Mouse (Mus musculus) thymus, postnatal 14 days (tissue): Measurements from ENCODE around the gene Rpl36-ps4.

Experiments used
- DNase-seq: peaks from one replicate; pipeline ENCODE4 v3.0.0; 2021

Rpl36-ps4 gene

DNA sequence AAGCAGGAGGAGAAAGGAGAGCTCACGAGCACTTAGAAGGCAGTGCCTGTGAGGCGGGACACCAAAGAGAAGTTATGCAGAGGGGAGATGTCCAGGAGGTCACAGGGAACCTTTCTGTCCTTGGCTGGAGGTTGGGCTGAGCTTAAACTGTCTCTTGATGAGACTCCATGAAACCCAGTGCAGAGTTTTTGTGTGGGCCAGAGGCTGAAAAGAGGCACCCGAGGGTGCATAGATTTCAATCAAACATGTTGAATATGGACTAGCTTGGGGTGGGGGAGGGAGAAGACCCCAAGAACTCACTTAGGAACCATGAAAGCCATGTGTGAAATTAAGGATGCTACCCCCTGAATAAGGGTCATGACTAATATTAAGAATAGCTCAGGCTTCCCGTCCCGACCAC lies at the start of gene Rpl36-ps4:
TSS of gene Rpl36-ps4 (plus strand) at position 301 of the 400 bp plus-strand sequence.
- DNase-seq = no peak

DNA sequence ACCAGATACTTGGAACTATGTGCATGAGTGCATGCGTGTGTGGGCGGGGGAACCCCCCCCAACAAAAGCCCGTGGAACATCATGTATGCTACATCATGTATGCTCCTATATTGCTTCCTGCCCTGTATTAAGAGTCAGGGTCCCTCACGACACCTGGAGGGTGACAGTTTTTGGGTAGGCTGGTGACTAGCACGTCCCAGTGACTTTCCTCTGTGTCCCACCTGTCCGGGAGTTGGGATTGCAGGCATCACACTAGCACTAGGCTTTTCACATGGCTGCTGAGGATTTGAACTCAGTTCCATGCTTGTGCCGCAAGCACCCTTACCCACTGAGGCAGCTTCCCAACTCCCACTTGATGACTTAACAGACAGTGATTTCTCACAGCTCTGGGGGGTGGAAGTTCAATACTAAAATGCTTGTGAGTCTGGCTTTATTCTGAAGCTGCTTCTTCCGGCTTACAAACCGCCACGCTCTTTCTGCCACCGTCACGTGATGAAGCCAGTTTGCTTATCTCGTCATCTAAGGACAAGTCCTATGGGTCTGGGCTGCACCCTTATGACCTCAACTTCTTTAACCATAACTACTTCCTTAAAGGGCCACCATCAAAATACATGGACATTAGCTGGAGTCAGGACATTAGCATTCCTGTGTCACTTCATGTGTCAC lies 49.2 kb upstream of the Rpl36-ps4 start:
- DNase-seq = no peak

DNA sequence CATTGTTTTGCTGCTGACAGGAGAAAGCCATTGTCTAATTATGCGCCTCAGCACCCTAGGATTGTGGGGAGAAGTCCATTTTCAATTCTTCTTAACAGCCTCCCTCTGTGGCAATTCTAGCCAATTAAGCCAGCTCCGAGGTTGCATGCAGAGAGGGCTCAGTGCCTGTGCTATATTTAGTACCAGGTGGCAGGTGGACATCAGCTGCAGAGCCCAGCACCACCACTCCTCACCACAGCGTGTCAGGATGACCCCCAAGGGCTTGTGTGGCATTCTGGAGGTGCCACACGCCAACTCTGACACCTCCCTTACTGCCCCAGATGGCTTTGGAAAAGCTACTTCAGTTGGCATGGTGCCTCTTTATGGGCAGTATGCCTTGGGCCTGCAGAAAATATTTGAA lies 48.5 kb upstream of the Rpl36-ps4 start:
- DNase-seq = no peak

DNA sequence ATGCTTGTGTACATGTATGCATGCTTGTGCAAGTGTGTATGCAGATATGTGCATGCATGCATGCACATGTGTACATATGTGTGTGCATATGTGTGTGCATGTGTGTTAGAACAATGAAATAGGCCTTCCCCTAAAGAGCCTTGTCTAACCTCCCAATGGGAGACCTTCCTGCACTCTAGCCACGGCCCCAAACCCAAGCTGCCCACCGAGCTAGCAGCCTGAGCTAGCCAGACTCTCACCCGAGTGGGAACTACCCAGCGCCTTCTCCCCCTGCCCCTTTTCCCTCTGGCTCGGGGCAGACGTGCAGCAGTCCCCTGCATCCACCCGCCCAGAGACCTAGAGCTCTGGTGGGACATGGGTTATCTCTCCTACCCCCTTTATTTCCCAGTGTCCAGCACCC lies 47.3 kb upstream of the Rpl36-ps4 start:
- no peak for DNase-seq

DNA sequence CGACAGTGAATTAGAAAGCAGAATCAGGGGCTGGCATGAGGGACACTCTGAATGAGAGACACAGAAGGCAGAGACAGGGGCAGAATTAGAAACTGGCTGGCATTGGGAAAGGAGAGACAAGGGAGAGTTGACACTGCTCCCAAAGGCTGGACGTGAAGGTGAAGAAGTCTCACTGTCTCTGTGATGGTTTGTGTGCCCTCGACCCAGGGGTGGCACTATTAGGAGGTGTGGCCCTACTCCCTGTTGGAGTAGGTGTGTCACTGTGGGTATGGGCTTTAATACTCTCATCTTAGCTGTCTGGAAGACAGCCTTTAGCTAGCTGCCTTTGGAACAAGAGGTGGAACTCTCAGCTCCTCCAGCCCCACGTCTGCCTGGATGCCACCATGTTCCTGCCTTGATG lies 46.8 kb upstream of the Rpl36-ps4 start:
- DNase-seq = no peak

DNA sequence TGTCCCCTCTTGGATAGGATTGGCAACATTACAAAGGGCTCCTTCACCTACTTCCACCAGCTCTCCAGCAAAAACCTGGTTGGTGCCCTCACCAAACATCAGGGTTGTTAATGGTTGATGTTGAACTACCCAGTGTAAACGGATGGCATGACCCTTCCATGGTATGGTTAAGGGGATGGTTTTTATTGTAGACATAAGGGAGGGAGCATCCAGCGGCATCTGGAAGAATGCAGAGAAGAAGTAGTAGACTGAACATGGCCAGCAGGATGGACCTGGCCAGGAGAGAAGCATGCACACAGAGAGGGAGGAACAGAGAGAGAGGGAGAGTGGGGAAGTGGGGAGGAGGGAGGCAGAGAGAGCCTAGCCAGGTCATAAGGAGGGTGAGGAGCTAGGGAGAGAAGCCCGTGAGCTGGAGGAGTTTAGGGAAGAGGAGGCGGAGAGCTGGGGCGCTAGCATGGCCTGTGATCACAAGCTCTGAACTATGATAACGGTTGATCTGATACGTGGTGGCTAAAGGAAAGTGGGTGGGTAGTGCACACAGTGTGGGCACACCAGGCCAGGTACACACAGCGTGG lies 45.3 kb upstream of the Rpl36-ps4 start:
- no peak for DNase-seq

DNA sequence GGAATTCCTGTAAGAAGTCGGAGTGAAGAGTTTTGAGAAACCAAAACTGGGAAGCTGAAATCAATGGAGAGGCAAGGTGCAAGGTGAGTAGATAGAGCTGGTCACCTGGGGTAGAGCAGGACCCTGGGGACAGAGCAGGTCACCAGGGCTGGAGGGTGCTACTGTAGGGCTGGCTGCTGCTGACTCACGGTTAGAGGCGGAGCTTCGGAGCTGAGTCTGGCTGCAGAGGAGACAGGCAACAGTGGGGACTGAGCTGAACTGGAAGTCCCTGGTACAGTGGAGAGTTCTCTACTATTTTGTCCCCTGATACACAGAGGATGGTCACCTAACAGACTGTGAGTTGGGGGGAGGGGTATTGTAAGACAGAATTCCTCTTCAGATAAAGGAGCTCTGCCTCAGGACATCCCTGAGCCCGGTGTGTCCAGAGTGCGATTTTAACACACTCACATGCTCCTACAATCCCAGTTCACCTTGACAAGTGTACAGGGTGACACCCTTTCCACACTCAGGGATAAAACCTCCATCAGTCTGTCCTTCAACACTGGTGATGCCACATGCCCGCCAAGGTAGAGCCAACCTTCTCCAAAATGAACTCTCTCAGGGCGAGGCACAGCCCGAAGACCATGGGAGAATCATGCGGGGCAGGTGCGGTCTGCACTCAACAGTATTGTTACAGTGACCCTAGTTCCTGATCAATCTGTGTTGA lies 44.3 kb upstream of the Rpl36-ps4 start:
- no peak for DNase-seq

DNA sequence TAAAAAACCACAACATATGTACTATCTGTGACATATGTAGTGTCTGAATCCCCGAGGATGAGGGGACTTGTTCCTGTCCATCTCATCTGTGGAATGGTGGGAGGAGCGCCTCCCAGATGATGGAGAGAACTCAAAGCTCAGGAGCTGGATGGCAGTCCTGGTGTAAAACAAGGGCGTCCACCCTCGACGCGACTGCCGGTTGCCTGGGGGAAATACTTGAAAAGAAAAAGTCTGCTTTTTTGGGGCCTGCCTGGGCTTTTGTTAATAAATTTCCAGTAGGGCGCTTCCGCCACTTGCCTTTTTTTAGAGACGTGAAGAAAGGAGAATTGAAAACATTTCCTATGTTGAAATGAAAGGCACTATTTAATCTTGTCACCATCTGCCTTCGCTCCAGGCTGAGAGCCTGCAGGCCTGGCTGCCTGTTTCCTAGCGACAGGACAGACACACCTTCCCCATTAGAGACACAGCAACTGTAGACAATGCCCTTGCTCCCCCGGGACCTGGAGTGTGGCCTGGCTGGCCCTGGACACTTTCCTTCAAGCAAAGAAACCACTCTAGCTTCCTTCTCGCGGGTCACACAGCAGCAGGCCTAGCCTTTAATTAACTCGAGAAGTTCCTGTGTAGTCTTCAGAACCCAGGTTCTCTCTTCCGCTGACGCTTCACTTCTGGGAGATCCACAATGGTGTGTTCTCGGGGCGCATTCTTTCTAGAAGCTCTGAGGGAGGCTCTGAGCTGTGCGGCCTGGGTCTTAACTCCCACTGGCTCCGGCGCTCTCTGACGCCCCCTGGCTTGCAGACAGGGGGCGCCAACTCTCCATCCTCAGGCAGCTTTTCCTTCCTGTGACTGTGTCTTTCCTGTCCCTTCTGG lies 43.3 kb upstream of the Rpl36-ps4 start:
- DNase-seq = peak; percentile 41

DNA sequence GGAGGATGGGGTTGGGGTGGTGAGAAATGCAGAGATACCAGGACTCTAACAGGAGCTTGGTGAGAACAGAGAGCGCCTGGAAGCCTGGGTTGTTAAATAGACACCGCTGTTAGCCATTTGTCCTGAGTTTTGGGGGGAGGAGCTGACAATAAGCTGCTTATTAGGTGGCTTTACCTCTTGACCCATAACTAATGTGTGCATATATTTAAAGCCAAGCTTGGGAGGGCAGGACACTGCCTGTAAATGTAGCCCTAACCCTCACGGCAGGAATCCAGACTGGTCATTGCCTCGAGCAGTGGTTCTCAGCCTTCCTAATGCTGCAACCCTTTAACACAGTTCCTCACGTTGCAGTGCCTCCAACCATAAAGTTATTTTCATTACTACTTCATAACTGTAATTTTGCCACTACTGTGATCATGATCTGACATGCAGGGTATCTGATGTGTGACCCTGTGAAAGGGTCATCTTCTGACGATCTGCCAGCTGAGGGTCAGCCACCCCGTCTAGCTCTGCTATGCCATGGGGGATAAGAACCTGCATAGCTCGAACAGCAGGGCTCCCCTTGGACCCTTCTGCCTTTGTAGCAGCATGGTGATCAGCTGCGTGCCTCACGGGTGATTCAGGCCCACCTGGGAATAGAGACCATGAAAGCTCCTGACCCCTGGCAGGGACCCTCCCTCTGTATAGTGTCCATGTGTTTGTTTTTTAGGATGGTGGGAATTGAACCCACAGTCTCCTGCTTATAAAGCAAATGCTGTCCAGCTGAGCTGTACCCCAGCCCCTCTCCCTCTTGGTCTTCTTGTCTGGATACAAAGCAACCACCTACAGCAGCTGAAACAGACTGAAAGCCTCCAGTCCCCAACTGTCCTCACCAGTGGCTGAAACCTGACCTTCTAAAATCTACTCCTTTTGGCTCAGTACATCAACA lies 42.0 kb upstream of the Rpl36-ps4 start:
- no peak for DNase-seq

DNA sequence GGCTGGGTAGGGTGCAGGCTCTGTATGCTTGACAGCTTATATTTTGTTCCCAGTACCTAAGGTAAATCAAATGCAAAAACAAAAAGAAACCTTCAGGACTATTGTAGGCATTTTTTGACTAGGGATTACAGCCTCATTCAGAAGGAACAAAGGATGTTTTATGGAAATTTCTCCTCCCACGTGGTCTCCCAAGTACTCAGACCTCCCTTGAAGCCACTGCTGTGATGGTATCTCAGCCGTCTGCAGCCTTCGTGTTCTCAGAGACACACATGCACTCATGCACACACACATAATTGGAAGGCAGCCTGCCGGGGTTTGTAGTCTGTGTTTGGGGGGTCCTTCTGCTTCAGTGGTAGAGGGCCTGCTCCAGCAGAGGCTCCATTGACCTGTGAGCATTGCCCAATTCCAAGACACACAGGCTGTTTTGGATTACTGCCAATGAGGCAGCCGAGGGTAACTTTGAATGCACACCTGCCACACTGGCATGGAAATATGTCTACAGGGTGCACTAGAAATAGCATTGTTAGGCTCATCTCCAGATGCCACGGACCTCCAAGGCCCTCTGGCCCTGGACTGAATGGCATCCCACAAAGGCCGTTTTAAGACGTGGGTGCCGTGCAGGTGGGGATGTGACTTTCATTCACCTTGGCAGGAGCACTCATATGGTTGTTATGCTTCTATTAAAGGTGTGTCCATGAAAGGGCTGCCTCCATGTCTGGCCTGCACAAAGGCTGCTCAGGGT lies 41.1 kb upstream of the Rpl36-ps4 start:
- no peak for DNase-seq

DNA sequence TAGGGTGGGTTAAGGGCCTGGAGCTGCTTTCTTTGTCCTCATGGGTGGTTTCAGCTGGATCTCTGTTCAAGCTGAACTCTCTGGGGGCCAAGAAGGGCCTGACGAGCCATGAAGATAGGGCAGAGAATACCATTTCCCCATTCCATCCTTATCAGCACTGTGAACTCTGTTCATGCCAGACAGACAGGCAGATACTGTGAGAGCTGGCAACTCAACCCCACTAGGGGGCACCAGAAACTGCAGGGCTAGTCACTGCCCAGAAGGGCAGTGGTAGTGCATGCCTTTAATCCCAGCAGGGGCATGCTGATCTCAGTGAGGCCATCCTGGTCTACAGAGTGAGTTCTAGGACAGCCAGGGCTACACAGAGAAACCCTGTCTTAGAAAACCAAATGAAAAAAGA lies 38.2 kb upstream of the Rpl36-ps4 start:
- peak; percentile 67 for DNase-seq

DNA sequence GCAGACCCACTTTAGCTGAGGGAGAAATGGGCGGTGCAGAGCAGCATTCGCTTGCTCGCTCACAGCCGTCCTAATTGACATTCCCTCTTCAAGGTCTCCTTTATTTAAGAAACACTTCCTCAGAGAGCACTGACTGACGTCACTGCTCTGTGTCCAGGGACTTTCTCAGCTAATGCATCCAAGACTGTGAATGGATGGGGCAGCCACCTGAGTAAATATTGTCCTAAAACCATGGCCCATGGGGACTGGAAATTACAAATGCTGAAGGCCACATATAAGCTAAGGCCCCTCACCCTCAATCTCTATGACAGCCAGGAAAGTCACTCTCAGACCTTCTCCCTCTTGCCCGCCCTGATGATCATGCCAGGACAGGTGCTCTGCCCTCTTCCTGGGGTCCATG lies 23.6 kb upstream of the Rpl36-ps4 start:
- DNase-seq = no peak

DNA sequence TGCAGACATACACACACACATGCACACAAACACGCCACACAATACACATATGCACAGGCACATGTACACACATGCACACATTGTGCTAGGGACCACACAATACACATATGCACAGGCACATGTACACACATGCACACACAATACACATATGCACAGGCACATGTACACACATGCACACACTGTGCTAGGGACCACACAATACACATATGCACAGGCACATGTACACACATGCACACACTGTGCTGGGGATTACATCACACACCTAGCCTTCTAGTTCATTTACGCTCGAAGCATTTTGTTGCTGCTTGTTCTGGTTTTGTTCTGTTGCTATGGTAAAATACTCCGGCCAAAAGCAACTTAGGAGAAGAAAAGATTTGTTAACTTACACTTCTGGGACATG lies 20.1 kb upstream of the Rpl36-ps4 start:
- no peak for DNase-seq

DNA sequence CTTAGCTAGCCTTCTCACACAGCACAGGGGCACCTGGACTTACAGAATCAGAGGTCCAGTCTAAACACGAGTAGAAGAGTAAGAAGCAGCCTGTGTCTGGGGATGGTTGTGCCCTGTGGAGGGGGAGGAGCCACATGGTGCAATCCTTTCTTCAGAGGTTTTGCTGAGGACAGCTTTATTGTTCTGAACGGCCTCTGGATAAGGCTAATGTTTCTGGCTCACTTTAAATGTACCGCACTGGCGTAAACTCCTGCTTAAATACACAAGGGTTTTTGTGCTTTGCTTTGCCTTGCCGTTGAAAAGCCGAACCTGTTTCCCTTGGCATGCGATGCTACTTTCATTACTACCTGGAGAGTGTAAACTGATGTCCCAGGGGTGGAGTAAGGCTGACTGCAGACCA lies 19.6 kb upstream of the Rpl36-ps4 start:
- no peak for DNase-seq

DNA sequence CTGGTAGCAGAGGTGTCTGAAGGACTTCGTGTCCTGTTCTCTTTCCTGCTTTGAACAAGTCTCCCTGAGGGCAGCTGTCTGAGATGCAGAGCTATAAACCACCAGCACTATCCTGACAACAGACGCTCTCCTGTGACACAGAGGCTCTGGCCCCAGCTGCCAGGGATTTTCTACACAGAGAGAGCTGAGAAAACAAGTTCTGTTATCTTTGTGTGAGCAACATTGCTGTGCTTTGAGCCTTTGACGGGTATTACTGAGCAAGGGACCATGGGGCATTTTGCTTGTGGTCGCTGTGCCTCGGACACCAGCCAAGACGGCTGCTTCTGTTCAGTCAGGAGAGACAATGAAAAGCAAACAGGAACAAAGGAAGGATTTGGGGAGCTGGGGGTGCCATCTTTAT lies 17.6 kb upstream of the Rpl36-ps4 start:
- DNase-seq = no peak

DNA sequence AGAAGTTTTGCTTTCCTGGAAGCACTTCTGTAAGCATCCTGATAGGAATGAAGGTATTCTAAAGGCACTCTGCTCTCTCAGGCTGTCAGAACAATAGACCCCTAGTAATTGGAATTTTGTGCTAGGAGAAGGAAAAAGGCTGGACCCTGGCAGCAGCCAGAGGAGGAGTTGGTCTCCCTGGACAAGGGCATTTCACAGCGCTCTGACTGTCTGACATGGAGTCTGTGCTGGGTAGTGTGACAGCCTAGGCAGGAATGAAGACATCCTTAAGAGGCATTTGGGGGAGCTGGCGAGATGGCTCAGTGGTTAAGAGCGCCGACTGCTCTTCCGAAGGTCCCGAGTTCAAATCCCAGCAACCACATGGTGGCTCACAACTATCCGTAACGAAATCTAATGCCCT lies 17.1 kb upstream of the Rpl36-ps4 start:
- DNase-seq = no peak

DNA sequence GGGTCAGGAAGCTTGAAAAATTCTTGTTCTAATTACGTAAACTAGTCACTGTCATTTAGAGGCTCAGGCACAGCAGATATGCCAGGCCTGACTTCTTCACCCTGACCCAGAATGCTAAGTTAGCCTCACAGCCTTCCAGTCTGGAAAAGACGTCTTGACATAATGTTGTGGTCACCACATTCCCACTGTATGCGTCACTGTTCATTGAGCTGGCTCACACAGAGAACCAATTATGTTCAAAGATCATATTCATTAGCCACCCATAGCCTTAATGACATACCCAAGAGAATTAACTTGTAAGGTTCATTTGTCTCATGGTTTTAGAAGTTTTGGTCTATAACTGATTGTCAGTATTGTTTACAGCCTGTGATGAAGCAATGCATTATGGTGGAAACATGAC lies 5.4 kb upstream of the Rpl36-ps4 start:
- DNase-seq = no peak

DNA sequence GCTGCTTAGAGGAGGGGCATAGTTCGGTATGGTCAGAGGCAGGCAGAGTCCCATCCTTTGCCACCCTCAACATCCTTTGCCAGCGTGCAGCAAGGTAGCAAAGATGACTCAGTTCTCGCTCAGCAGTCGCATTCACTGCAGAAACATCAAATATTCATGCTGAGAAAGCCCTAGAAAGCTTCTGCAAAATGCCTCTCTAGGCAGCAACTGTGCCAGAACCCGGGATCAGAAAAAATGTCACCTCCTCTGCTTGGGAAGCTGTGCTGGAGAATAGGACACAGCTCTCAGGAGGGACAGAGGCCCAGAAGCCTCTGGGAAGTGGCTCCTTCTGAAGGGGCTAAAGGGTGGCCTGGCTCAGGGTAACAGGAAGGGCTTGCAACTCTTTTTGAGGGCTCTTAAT lies 2.7 kb upstream of the Rpl36-ps4 start:
- no peak for DNase-seq

DNA sequence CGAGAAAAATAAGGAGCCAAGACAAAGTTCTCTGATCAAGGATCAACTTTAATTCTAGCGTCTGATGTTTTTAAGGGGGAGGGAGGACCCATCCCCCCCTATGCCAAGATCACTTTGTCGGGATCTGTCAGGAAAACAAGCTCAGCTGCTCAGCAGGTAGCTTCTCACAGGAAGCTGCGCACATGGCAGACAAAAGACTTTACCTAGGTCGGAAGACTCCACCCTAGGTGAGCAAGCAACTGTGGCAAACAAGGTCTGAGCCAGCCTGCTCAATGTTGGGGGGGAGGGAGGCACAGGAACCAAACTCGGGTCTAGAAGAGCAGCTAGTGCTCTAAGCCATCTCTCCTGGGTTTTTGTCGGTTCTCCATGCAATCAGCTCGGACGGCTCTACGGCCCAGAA lies 13.5 kb downstream of the Rpl36-ps4 start:
- DNase-seq = no peak

DNA sequence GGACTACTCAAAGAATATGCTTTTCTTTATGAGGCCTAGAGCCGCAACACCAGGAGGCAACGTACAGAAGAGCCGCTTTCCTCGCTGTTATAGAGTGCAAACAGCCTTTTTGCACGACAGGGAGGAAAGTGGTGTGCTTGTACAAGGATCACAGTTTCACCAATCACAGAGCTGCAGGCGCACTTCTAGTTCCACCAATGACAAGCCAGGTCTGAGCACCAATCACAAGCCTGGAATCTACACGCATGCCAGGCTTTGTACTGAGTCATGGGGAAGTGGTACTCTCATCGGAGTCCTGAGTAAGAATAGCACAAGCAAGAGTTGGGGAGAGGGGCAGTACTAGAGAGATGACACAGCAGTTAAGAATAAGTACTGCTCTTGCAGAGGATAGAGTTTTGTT lies 14.0 kb downstream of the Rpl36-ps4 start:
- DNase-seq = no peak

DNA sequence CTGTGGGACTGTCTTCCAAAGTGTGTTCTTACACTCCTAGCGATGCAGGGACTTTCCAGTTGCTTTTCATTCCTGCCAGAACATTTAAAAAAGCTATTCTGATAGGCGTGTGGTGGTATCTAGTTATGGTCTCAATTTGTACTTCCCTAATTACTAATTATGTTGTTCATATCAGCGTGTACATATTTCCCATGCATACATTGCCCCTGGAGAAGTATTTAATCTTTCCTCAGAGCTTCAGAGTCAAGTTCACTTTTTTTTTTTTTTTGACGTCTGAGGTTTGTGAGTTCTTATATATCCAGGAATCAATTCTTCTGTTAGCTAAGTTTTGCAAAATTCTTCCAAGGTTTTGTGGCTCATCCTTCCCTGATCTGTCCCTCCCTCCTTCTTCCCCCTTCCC lies 15.4 kb downstream of the Rpl36-ps4 start:
- no peak for DNase-seq
